Mouse (Mus musculus): Measurements from ENCODE around the gene Zdhhc21. TPM values are rescaled to one million over a fixed set of nuclear protein-coding genes. Genes with fewer than 3 reads are reported as not detected.
A peak's percentile ranks its signal among the peaks of the same experiment; 100 is the strongest.

Zdhhc21 gene
- total RNA-seq, 2 experiments from 2014 or later = 10.9 to 13.9 TPM

GRCm38 (mm10) chr4:82806176-82806757, 53.5 kb downstream of the Zdhhc21 start:
- intact Hi-C loops (cut with DNase I) = loop anchor here (10.0 kb wide), 2 partner anchors 161 to 379 kb away; no protein-coding TSS in a partner anchor
- TF ChIP-seq CTCF (IDR thresholded peaks at IDR 0.05) = no peak
- H3K27ac ChIP-seq = no peak overlapping the region
- no peak overlapping the region for H3K4me3 ChIP-seq
- DNase-seq = no peak

- H3K27ac ChIP-seq = no peak overlapping the region
- peak; percentile 68 for TF ChIP-seq CTCF (IDR thresholded peaks at IDR 0.05)
- no peak for DNase-seq
- no peak overlapping the region for H3K4me3 ChIP-seq
- intact Hi-C loops (cut with DNase I) = loop anchor here (2.0 to 10.0 kb wide), 3 partner anchors 131 to 381 kb away; no protein-coding TSS in a partner anchor
These were observed 55.7 kb downstream of the Zdhhc21 start for GRCm38 (mm10) chr4:82804019-82804418.

- Histone ChIP-seq H3K4me3 (no peak overlapping the region), H3K27ac (no peak overlapping the region)
- intact Hi-C loops (cut with DNase I) = no loop called here
- DNase-seq = no peak
- no peak for TF ChIP-seq CTCF (IDR thresholded peaks at IDR 0.05)
These were observed 66.2 kb downstream of the Zdhhc21 start for GRCm38 (mm10) chr4:82793608-82794007.

- DNase-seq = no peak
- no peak overlapping the region for H3K27ac ChIP-seq
- no peak overlapping the region for H3K4me3 ChIP-seq
- no peak for TF ChIP-seq CTCF (IDR thresholded peaks at IDR 0.05)
- intact Hi-C loops (cut with DNase I) = no loop called here
These were observed 66.7 kb downstream of the Zdhhc21 start for GRCm38 (mm10) chr4:82792906-82793580.

- no peak for DNase-seq
- no peak for TF ChIP-seq CTCF (IDR thresholded peaks at IDR 0.05)
- no peak overlapping the region for H3K4me3 ChIP-seq
- intact Hi-C loops (cut with DNase I) = no loop called here
- H3K27ac ChIP-seq = no peak overlapping the region
These were observed 94.1 kb downstream of the Zdhhc21 start for GRCm38 (mm10) chr4:82765513-82766216.

GRCm38 (mm10) chr4:82763586-82763985, 96.2 kb downstream of the Zdhhc21 start:
- no peak for DNase-seq
- Histone ChIP-seq H3K27ac (no peak overlapping the region; the same call in 1 of the 2 replicates), H3K4me3 (no peak overlapping the region)
- intact Hi-C loops (cut with DNase I) = loop anchor here (5.0 kb wide), 2 partner anchors 56 to 96 kb away; partner anchors contain the start of gene Nfib
- no peak for TF ChIP-seq CTCF (IDR thresholded peaks at IDR 0.05)

GRCm38 (mm10) chr4:82762430-82763119, 97.2 kb downstream of the Zdhhc21 start:
- intact Hi-C loops (cut with DNase I) = loop anchor here (5.0 kb wide), 2 partner anchors 55 to 95 kb away; partner anchors contain the start of gene Nfib
- H3K27ac ChIP-seq = peak overlapping the region; percentile 51
- no peak for TF ChIP-seq CTCF (IDR thresholded peaks at IDR 0.05)
- peak; percentile 69 for DNase-seq
- peak overlapping the region; percentile 45 for H3K4me3 ChIP-seq

GRCm38 (mm10) chr4:82756295-82756626, 103.5 kb downstream of the Zdhhc21 start:
- no peak for TF ChIP-seq CTCF (IDR thresholded peaks at IDR 0.05)
- intact Hi-C loops (cut with DNase I) = no loop called here
- Histone ChIP-seq H3K27ac (no peak overlapping the region), H3K4me3 (no peak overlapping the region)
- no peak for DNase-seq

- no peak for TF ChIP-seq CTCF (IDR thresholded peaks at IDR 0.05)
- no peak for DNase-seq
- intact Hi-C loops (cut with DNase I) = no loop called here
- Histone ChIP-seq H3K4me3 (no peak overlapping the region), H3K27ac (no peak overlapping the region)
These were observed 104.0 kb downstream of the Zdhhc21 start for GRCm38 (mm10) chr4:82755616-82756294.

Other genes starting within 250 kb of the Zdhhc21 start
- gene Nfib, start 154.2 kb downstream of the Zdhhc21 start, total RNA-seq (2021) = 10 to 100 TPM; 67.9 to 93.6 TPM
- gene Cer1, start 25.2 kb upstream of the Zdhhc21 start, total RNA-seq (2021) = not detected
- gene Frem1, start 192.4 kb upstream of the Zdhhc21 start, total RNA-seq (2021) = under 1 TPM; 0.38 to 0.64 TPM